Mouse (Mus musculus) heart, embryonic 15.5 days (tissue): ENCODE results near the gene Rnf216. TPM values are rescaled to one million over a fixed set of nuclear protein-coding genes. Genes with fewer than 3 reads are reported as not detected.
A peak's percentile ranks its signal among the peaks of the same experiment; 100 is the strongest.

Source experiments
- ATAC-seq: fragments of 200-750 bp; cut with Nextera tagmentation; replicated peaks from 2 replicates; pipeline ENCODE4 v1.8.0; 2017; ENCODE audit warnings: low read depth, moderate TSS enrichment; ENCODE audit not compliant: insufficient number of reproducible peaks, insufficient read depth, low FRiP score
- H3K27ac ChIP-seq: fragments of 300-500 bp; sonication (generic); 2 replicates; pipeline ENCODE4 v1.5.1; 2015; ENCODE audit warnings: mild to moderate bottlenecking, inconsistent platforms
- H3K27me3 ChIP-seq: fragments of 300-500 bp; sonication (generic); 2 replicates; pipeline ENCODE4 v1.6.1; 2015; ENCODE audit warnings: inconsistent platforms
- H3K36me3 ChIP-seq: fragments of 300-500 bp; sonication (generic); 2 replicates; pipeline ENCODE4 v1.6.1; 2015; ENCODE audit warnings: mild to moderate bottlenecking, inconsistent platforms
- H3K4me1 ChIP-seq: fragments of 300-500 bp; sonication (generic); replicated peaks from 2 replicates; pipeline ENCODE4 v1.6.1; 2015; ENCODE audit warnings: inconsistent platforms
- H3K4me2 ChIP-seq: fragments of 300-500 bp; sonication (generic); 2 replicates; pipeline ENCODE4 v1.6.1; 2015; ENCODE audit warnings: inconsistent platforms, mild to moderate bottlenecking, moderate library complexity
- H3K4me3 ChIP-seq: fragments of 300-500 bp; sonication (generic); 2 replicates; pipeline ENCODE4 v1.5.1; 2015; ENCODE audit warnings: mild to moderate bottlenecking, inconsistent platforms
- H3K9ac ChIP-seq: fragments of 300-500 bp; sonication (generic); 2 replicates; pipeline ENCODE4 v1.6.1; 2015; ENCODE audit warnings: mild to moderate bottlenecking, inconsistent platforms
- H3K9me3 ChIP-seq: fragments of 300-500 bp; sonication (generic); replicated peaks from 2 replicates; pipeline ENCODE4 v1.6.1; 2016; ENCODE audit warnings: inconsistent platforms
- WGBS: fragments of 180-500 bp; shearing (Covaris S2); methylation state at CpG from one replicate; pipeline ENCODE4 v1.1.7; 2015; ENCODE audit warnings: mixed read lengths; 5-methylcytosine and 5-hydroxymethylcytosine counted together
- polyA plus RNA-seq: library from polyadenylated mRNA; unstranded; fragments of >200 nt; fragmentation: Nextera tagmentation; extraction: Ambion mirVana; gene quantifications from 2 replicates; pipeline ENCODE4 v1.2.1, GENCODE M21; 2015

Gene Rnf216
- polyA plus RNA-seq, 1 experiment from 2014 or later, result 23.9 TPM

DNA sequence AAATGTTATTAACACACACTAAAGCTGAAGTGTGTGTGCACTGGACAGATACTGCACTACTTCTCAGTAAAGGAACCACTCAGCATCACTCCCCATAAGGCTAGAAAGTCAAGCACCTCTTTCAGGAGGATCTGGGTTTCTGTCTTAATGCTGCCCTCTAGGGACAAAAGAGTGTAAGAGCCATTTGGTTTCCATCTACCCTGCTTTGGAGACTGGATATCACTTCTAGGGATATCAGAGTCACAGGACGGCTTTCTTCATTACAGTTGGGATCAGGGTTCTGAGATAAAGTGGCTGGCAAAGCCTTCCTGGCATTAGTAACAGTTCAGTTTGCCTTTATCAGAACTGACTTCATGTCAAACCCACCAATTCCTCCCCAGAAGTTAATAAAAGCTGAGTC is 75.6 kb downstream of the Rnf216 start:
- WGBS, result 16% methylated on average over 1 of the region's 1 CpGs
- H3K4me3 ChIP-seq, result no peak overlapping the region
- H3K4me1 ChIP-seq, result peaks cover 10% of the 10 kb centered on the region
- H3K27me3 ChIP-seq, result no peaks in the 10 kb centered on the region
- no peak overlapping the region for H3K27ac ChIP-seq
- H3K4me2 ChIP-seq, result no peak overlapping the region
- H3K9me3 ChIP-seq, result no peaks in the 10 kb centered on the region
- no peaks in the 10 kb centered on the region for H3K36me3 ChIP-seq
- ATAC-seq, result no peak
- no peak overlapping the region for H3K9ac ChIP-seq

DNA sequence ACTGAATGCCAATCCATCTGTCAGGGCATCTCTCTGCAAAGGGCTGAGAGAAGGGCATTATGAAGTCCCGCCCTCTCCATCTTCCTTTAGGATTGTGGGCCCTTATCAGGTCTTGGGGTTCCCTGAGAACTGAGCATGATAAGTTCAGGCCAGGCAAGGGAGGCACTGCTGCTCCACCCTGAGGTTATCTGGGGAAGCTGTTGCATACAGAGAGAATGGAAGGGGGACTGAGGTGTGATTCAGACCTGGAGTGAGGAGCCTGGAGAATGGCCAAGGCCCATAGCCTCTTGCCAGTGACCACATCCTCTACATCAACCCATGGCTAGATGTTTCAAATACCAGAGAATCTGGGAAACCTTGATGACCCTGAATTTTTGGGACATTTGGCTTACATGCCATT is 76.7 kb downstream of the Rnf216 start:
- Histone ChIP-seq H3K27ac (0 out of 2 replicates have a peak overlapping the region, but pooled peaks have one; percentile 9), H3K4me2 (no peak overlapping the region), H3K27me3 (no peaks in the 10 kb centered on the region), H3K4me1 (peaks cover 19% of the 10 kb centered on the region), H3K9me3 (no peaks in the 10 kb centered on the region), H3K9ac (no peak overlapping the region), H3K4me3 (no peak overlapping the region), H3K36me3 (no peaks in the 10 kb centered on the region)
- ATAC-seq, result no peak
- 84% methylated on average over 1 of the region's 1 CpGs for WGBS

DNA sequence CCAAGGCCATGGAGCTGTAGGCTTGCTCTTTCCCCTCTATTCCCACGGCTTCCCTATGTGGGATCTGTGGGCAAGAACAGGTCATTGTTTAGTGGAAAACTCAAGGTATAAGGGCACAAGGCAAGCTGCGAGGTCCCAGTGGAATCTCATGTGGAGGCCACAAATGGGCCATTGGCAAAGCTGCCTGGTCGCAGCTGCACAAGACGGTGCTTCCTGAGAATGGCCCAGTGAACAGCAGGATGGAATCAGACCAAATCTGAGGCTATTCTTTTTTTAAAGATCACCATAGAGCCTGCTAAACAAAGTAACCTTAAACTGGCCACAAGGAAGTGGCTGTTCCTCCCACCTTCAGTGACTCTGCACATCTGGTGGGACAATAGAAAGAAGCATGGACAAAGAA is 77.5 kb downstream of the Rnf216 start:
- Histone ChIP-seq H3K9me3 (no peaks in the 10 kb centered on the region), H3K4me3 (no peak overlapping the region), H3K4me1 (peaks cover 19% of the 10 kb centered on the region), H3K27ac (no peak overlapping the region), H3K4me2 (no peak overlapping the region), H3K36me3 (no peaks in the 10 kb centered on the region), H3K27me3 (no peaks in the 10 kb centered on the region), H3K9ac (no peak overlapping the region)
- WGBS, result 85% methylated on average over 4 of the region's 4 CpGs
- ATAC-seq, result no peak

DNA sequence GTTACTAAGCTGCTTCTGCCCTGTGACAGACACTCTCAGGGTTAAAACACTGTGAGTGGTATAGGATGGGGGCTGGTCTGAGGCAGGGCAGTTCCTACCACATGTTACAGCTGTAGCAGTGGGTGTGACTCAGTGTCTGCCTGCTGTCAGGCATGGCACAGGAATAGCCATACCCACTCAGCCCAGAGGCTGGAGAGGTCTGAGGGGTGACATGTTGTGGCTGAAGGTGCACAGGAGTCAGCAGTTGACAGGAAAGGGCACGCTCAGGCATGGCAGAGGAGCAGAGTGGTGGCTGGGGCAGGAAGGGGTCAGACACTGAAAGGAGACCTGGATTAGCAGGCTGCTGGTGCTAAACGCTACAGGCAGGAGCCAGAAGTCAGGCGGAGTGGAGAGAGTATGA is 78.7 kb downstream of the Rnf216 start:
- H3K4me1 ChIP-seq, result peaks cover 19% of the 10 kb centered on the region
- H3K36me3 ChIP-seq, result no peaks in the 10 kb centered on the region
- ATAC-seq, result peak; percentile 55; the same call in 1 of the 2 replicates
- no peak overlapping the region for H3K9ac ChIP-seq
- H3K9me3 ChIP-seq, result no peaks in the 10 kb centered on the region
- 36% methylated on average over 3 of the region's 3 CpGs for WGBS
- H3K27ac ChIP-seq, result peak overlapping the region; percentile 6
- no peak overlapping the region for H3K4me3 ChIP-seq
- no peak overlapping the region for H3K4me2 ChIP-seq
- no peaks in the 10 kb centered on the region for H3K27me3 ChIP-seq

DNA sequence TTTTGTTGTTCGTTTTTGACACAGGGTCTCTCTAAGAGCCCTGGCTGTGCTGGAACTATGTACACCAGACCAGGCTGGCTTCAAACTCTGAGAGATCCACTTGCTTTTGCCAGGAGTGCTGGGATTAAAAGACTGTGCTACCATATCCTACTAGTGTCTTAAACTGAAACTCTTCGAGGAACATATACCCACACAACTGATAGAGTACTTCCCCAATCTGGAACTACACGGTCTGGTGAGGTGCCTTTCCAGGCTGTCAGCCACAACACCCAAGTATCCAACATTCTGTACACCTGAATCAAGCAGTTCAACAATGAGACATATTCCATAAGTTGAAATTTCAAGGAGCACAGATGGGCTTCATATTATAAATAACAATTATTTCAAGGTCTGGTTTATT is 79.5 kb downstream of the Rnf216 start:
- H3K27ac ChIP-seq, result no peak overlapping the region
- no peaks in the 10 kb centered on the region for H3K27me3 ChIP-seq
- no peak overlapping the region for H3K4me3 ChIP-seq
- H3K36me3 ChIP-seq, result no peaks in the 10 kb centered on the region
- H3K9me3 ChIP-seq, result no peaks in the 10 kb centered on the region
- no peak overlapping the region for H3K4me2 ChIP-seq
- WGBS, result 69% methylated on average over 3 of the region's 3 CpGs
- no peak overlapping the region for H3K9ac ChIP-seq
- H3K4me1 ChIP-seq, result peaks cover 19% of the 10 kb centered on the region
- no peak for ATAC-seq

DNA sequence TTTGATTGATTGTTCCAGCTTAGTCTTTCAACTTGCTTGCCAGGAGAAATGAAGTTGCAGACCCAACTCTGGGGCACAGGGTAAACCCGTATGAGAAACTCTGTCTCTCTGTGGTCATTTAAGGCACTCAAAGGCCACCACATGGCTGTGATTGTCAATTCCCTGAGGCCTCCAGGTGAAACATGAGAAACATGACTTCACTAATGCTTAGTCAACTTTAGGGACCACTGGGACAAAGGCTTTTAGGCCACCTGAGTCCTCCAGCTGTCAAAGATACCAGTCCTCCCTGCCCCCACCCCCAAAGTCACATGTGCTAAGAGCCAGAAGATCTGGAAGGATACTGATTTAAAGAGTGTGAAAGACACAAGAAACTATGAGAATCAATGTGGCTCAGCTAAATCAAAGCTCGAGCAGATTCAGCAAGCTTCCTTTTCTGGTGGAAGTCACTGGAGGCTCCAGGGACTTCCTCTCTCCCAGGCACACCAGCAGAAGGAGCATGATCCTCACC is 80.1 kb downstream of the Rnf216 start:
- no peak overlapping the region for H3K9ac ChIP-seq
- 41% methylated on average over 2 of the region's 2 CpGs for WGBS
- no peak overlapping the region for H3K27ac ChIP-seq
- ATAC-seq, result no peak
- peaks cover 19% of the 10 kb centered on the region for H3K4me1 ChIP-seq
- no peaks in the 10 kb centered on the region for H3K27me3 ChIP-seq
- H3K4me2 ChIP-seq, result no peak overlapping the region
- no peak overlapping the region for H3K4me3 ChIP-seq
- no peaks in the 10 kb centered on the region for H3K9me3 ChIP-seq
- H3K36me3 ChIP-seq, result peaks cover 3% of the 10 kb centered on the region; the same call in 1 of the 2 replicates

DNA sequence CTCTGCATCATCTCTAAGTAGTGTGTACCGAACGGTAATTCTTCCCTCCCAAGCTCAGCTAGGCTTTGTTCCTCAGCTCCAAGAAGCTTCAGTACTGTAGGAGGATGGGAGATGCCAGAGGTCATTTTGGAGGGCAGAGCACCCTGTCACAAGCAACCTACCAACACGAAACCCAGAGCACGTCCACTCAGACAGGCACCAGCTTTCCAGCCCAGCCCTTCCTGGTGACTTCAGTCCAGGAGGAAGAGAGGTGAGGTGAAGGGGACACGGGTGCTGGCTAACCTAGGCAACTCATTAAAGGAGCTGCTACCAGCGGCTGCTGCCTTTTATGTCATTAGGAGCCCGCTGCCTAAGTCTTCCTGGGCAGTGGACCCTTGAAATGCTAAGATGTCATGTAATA is 81.1 kb downstream of the Rnf216 start:
- no peak for ATAC-seq
- no peak overlapping the region for H3K4me2 ChIP-seq
- 50% methylated on average over 7 of the region's 7 CpGs for WGBS
- no peaks in the 10 kb centered on the region for H3K27me3 ChIP-seq
- H3K4me1 ChIP-seq, result peaks cover 19% of the 10 kb centered on the region
- H3K27ac ChIP-seq, result peak overlapping the region; percentile 43
- peaks cover 13% of the 10 kb centered on the region for H3K36me3 ChIP-seq
- H3K9ac ChIP-seq, result 0 out of 2 replicates have a peak overlapping the region, but pooled peaks have one; percentile 8
- no peak overlapping the region for H3K4me3 ChIP-seq
- H3K9me3 ChIP-seq, result no peaks in the 10 kb centered on the region

DNA sequence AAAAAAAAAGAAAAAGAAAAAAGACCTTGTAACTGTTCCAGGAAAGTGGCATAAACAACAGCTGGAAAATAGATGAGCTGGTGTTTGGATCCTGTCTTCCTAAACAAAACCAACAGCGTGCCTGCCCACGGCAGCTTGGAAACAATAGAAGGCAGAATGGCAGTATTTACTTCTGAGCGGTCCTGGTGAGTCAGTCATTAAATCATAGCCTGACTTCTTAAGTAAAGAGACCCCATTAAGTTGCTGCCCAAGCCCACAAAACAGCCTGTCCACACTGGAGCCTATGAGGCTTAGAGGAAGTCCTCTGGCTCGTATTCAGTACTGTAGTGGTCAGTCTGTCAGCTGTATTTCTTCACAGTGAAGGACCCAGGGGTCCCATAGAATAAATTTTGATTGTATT is 81.6 kb downstream of the Rnf216 start:
- H3K9ac ChIP-seq, result 0 out of 2 replicates have a peak overlapping the region, but pooled peaks have one; percentile 8
- no peaks in the 10 kb centered on the region for H3K27me3 ChIP-seq
- H3K4me3 ChIP-seq, result no peak overlapping the region
- no peaks in the 10 kb centered on the region for H3K9me3 ChIP-seq
- H3K27ac ChIP-seq, result peak overlapping the region; percentile 43
- no peak for ATAC-seq
- H3K4me1 ChIP-seq, result peaks cover 22% of the 10 kb centered on the region
- peaks cover 18% of the 10 kb centered on the region for H3K36me3 ChIP-seq
- no peak overlapping the region for H3K4me2 ChIP-seq
- WGBS, result 75% methylated on average over 4 of the region's 4 CpGs

DNA sequence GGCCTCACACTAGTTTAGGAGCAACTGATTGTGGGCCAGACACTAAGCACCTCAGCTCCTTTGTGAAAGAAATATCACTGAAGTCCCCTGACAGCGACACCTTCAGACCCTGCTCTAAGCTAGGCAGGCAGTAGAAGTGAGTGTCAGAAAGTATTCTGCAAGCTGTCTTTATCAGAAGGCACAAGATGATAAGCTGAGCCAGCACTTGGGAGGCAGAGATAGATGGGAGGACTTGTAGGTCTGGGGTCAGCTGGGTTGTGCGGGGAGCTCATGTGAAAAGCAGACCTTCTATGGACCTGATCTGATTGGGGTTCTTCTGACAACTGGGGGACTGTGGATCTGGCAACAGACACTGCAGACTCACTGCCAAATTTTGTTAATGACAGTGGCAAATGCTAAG is 88.9 kb downstream of the Rnf216 start:
- Histone ChIP-seq H3K27ac (no peak overlapping the region), H3K36me3 (peaks cover 37% of the 10 kb centered on the region), H3K4me2 (no peak overlapping the region), H3K27me3 (no peaks in the 10 kb centered on the region), H3K9me3 (no peaks in the 10 kb centered on the region), H3K4me3 (no peak overlapping the region), H3K9ac (no peak overlapping the region), H3K4me1 (peaks cover 10% of the 10 kb centered on the region)
- WGBS, result 41% methylated on average over 2 of the region's 2 CpGs
- ATAC-seq, result no peak

DNA sequence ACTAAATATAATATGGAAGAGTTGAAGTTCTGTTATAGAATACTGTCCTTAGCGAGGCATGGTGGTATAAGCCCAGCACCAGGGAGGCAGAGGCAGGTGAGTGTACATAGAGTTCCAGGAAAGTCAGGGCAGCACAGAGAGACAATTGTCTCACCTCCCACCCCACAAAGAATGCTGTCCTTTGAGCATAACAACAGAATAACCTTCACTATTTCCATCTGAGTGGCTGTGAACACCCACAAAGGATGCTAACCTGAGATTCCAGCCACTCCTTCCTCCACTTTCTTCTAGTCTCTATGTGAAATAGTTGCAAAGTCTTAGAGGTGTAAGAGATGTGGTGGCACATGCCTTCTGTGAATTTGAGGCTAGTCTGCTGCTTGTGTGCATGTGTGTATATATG is 89.8 kb downstream of the Rnf216 start:
- H3K36me3 ChIP-seq, result peaks cover 37% of the 10 kb centered on the region
- H3K4me1 ChIP-seq, result peaks cover 10% of the 10 kb centered on the region
- no peak for ATAC-seq
- H3K4me2 ChIP-seq, result no peak overlapping the region
- H3K9me3 ChIP-seq, result no peaks in the 10 kb centered on the region
- no peak overlapping the region for H3K9ac ChIP-seq
- 82% methylated on average over 1 of the region's 1 CpGs for WGBS
- no peak overlapping the region for H3K27ac ChIP-seq
- H3K27me3 ChIP-seq, result no peaks in the 10 kb centered on the region
- no peak overlapping the region for H3K4me3 ChIP-seq

DNA sequence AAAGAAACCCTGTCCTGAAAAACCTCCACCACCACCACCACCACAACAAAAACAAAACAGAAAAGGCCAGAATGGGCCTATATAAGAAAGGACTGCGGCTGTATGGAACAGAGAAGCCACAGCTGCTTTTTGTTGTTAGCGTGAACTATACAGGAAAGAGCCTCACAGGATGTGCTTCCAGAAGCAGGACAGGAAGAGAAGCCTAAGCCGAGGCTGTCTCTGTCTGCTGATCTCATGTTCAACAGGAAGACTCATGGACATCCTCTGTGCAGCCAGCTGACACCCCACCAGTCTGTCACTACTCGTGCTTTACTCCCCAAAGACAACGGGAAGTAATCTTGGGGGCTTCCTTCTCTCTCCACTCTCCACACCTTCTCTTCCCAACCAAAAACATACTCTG is 95.4 kb downstream of the Rnf216 start:
- no peak overlapping the region for H3K9ac ChIP-seq
- peaks cover 7% of the 10 kb centered on the region for H3K4me1 ChIP-seq
- H3K4me3 ChIP-seq, result no peak overlapping the region
- H3K9me3 ChIP-seq, result no peaks in the 10 kb centered on the region
- 64% methylated on average over 5 of the region's 5 CpGs for WGBS
- peaks cover 42% of the 10 kb centered on the region for H3K36me3 ChIP-seq
- peak overlapping the region; percentile 23; the same call in 1 of the 2 replicates for H3K27ac ChIP-seq
- no peak for ATAC-seq
- no peaks in the 10 kb centered on the region for H3K27me3 ChIP-seq
- no peak overlapping the region for H3K4me2 ChIP-seq

DNA sequence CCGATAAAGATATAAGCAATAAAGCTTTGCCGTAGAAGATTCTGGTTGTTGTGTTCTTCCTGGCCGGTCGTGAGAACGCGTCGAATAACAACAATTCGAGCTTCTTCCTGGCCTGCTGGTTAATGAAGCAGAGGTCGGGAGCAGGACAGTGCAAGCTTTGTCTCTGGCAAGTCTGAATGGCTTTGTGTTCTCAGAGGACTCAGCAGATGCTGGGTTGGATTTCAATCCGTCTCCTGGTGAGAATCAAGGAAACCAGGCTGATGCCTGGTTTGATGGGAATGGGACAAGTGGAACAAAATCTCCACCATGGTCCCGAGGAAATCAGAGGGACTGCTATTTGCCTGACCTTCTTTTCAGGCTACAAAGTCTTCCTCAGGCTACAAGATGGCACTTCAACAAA is 103.4 kb downstream of the Rnf216 start:
- Histone ChIP-seq H3K27me3 (no peaks in the 10 kb centered on the region), H3K4me1 (no peaks in the 10 kb centered on the region), H3K9me3 (no peaks in the 10 kb centered on the region), H3K4me2 (no peak overlapping the region), H3K4me3 (no peak overlapping the region), H3K36me3 (peaks cover 35% of the 10 kb centered on the region), H3K9ac (no peak overlapping the region), H3K27ac (no peak overlapping the region)
- ATAC-seq, result no peak
- WGBS, result 88% methylated on average over 11 of the region's 11 CpGs
